Mouse (Mus musculus) lung, adult 2 months (tissue): Measurements from ENCODE around the gene Alg6. TPM values are rescaled to one million over a fixed set of nuclear protein-coding genes. Genes with fewer than 3 reads are reported as not detected.

Experiments
- DNase-seq: peaks from one replicate; pipeline ENCODE4 v3.0.0; 2022
- H3K4me1 ChIP-seq: fragments of 200-500 bp; 2 replicates; pipeline ENCODE4 v1.6.1; 2011; ENCODE audit warnings: low read length; ENCODE audit not compliant: control insufficient read depth, insufficient read depth
- H3K4me3 ChIP-seq: fragments of 200-500 bp; replicated peaks from 2 replicates; pipeline ENCODE3; 2011; ENCODE audit warnings: low read depth, mild to moderate bottlenecking, control low read depth, low read length; ENCODE audit errors: extremely low read depth
- CTCF ChIP-seq: fragments of 200-500 bp; IDR thresholded peaks from 2 replicates; pipeline ENCODE4 v1.5.1; 2011; ENCODE audit warnings: mild to moderate bottlenecking, low read length, control low read depth; ENCODE audit not compliant: insufficient read depth
- POLR2A ChIP-seq: fragments of 200-500 bp; IDR thresholded peaks from 2 replicates; pipeline ENCODE4 v1.6.1; 2011; ENCODE audit warnings: low read depth, mild to moderate bottlenecking, control low read depth, low read length, borderline replicate concordance; ENCODE audit errors: extremely low read depth
- WGBS: fragments of 180-500 bp; shearing (Covaris S2); methylation state at CpG from one replicate; pipeline ENCODE4 v1.1.7; 2018; 5-methylcytosine and 5-hydroxymethylcytosine counted together
- polyA plus RNA-seq: library from polyadenylated mRNA; depleted of rRNA; stranded (reverse); fragments of >200 nt; gene quantifications from 2 replicates; pipeline ENCODE4 v1.2.3, GENCODE M21; 2012; rRNA removed

Gene Alg6
- polyA plus RNA-seq = 1.7 and 4.6 TPM in 2 replicates

DNA sequence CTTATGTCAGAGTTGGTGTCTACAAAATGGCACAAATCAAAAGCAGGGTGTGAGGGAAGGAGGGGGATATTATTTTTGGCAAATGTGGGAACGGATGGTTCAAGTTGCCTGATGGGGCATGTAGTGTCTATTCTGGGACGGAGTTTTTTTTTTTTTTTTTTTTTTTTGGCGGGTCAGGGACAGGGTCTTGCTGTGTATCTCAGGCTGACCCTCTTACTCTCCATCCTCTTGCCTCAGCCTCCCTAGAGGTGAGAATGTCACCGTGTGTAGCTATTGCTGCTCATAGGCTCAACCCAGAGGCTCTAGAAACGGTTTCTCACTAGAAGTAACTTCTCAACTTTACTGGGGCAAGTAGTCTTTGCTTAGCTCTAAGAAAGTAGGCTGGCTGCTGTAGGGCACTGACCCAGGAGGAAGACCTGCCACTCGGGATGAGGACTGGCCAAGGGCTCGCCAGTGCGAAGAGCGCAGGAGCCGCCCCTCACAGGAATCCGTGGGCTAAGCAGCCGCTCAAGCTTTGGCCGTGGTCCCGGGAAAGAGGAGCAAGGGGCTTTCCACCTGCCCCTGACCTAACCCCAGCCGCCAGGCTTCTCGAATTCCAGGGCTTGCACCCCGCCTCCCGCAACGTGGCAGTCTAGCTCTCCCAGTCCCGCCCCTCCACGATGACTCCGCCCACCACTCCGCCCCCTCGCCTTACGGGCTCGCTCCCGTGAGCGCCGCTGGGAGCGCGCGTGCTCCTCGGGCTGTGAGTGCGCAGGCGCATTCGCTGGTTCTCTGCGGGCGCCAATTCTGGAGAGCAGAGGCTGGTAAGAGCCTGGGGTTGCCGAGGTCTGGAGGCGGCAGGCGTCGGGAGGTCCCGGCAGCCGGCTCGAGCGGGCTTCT, at the start of gene Alg6:
TSS of gene Alg6 (plus strand) at position 761 of the 879 bp plus-strand sequence.
- Histone ChIP-seq H3K4me1 (peaks cover 3% of the 10 kb centered on the region; the same call in 1 of the 2 replicates), H3K4me3 (peak within 1 kb of the TSS; percentile 84)
- DNase-seq = peak; percentile 99
- WGBS = 2% methylated on average over 46 of the region's 46 CpGs
- TF ChIP-seq POLR2A = no peak
- TF ChIP-seq CTCF = no peak

DNA sequence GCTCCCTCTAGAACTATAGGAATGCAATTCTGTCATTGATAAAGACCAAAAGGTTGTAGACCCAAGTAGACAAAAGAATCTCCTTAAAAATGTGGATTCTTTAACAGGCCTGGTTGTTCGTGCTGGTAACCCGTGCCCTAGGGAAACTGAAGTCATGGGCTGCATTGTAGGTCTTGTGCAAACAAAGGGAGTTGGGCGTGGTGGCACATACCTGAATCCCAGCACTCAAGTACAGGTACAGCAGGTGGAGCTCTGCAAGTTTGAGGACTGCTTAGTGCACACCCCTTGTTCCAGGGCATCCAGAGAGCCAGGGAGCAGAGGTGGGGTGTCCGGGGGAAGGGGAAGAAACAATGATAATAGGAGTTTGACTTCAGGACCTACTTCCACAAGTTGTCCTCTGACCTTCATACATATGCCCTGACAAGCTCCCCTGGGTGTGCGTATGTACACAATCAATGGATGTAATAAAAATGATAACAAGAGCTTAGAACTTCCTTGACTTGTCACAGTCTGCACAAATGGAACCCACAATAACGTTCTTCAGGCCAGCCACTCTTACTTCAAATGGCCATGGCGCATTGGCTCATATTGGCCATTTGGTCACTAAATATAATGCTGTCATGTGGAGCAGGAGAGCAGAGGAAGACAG, 45.1 kb upstream of the Alg6 start:
- H3K4me3 ChIP-seq = no peak overlapping the region
- no peak for TF ChIP-seq POLR2A
- no peak for TF ChIP-seq CTCF
- DNase-seq = no peak
- WGBS = 73% methylated on average over 7 of the region's 7 CpGs
- H3K4me1 ChIP-seq = no peaks in the 10 kb centered on the region

DNA sequence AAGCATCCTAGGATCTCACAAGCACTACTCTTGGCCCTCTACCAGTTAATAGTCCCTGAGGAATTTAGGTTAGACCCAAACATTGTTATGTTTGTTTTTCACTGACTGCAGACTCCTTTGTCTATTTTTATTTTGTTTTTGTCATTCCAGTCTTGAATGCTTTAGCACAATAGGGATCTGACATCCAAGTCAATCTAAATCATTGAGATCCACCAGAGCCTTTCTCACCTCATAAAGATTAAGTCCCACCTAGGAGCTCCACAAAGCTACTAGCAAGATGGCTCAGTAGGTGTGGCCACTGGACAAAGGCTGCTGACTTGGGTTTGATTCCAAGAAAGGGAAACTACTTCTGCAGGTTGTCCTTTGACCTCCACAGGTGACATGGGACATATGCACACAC, 40.3 kb upstream of the Alg6 start:
- no peak for DNase-seq
- H3K4me3 ChIP-seq = no peak overlapping the region
- TF ChIP-seq CTCF (no peak), POLR2A (no peak)
- no peaks in the 10 kb centered on the region for H3K4me1 ChIP-seq

DNA sequence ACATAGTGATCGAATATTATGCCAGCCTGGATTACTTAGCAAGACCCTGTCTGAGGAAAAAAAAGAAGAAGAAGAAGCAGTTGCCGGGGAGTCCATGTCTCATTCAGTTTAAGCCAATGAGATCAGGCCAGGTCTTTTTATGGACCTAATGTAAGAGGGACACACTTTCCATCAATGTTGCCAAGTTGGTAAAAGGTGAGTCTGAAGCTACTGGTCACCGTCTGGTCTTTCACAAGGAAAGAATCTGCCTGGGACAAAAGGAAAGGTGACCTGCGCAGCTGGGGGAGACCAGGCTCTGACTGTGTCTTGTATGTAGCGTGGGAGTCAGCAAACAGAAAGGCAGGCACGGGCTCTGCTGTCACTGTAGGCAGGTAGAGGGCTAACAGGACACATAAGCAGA, 31.5 kb upstream of the Alg6 start:
- DNase-seq = no peak
- WGBS = 80% methylated on average over 6 of the region's 6 CpGs
- Histone ChIP-seq H3K4me1 (no peaks in the 10 kb centered on the region), H3K4me3 (no peak overlapping the region)
- no peak for TF ChIP-seq CTCF

DNA sequence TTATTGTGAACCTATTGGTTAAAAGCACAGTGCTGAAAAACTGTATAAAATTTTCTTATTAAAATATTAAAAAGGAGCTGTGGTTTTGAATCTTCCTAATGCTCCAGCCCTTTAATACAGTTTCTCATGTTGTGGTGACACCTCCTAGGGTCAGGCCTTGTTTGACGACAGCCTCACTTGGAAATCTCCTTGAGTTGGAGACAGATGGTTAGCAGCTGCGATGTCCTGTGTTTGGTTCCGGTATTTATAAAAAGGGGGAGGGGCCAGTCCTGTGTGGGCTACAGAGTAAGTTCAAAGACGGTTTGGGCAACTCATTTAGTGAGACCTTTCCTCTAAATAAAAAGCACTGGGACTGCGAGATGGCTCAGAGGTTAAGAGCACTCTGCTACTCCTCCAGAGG, 29.2 kb upstream of the Alg6 start:
- H3K4me1 ChIP-seq = no peaks in the 10 kb centered on the region
- H3K4me3 ChIP-seq = no peak overlapping the region
- TF ChIP-seq POLR2A (no peak), CTCF (no peak)
- WGBS = 50% methylated on average over 5 of the region's 5 CpGs
- DNase-seq = no peak

DNA sequence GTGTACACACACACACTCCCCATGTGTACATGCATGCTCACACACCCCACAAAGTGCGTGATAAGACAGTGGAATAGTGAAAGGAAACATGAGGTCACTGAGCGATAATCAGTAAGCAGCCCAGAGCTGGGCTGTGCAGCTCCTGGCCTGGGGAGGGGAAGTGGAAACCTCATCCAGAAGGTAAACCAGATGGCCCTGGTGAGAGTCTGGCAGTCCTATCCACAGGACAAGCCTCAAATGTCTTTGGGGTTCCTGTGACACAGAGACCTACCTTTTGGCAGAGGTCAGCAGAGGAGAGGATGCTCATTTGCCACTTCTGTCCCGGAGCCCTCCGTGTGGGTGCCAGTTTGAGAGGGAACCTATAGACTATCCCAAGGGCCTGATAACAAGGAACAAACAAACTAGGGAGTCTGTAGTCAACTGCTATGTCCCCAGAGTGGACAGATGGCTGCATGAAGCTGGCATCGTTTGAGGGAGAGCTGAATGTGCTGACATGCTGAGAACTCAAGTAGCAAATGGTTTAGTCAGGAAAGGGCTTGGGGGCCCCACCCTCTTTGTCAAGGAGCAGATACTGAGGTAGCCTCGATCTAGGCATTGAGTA, 2.8 kb upstream of the Alg6 start:
- H3K4me1 ChIP-seq = peaks cover 3% of the 10 kb centered on the region; the same call in 1 of the 2 replicates
- WGBS = 79% methylated on average over 6 of the region's 6 CpGs
- no peak overlapping the region for H3K4me3 ChIP-seq
- no peak for DNase-seq
- no peak for TF ChIP-seq CTCF
- TF ChIP-seq POLR2A = no peak

DNA sequence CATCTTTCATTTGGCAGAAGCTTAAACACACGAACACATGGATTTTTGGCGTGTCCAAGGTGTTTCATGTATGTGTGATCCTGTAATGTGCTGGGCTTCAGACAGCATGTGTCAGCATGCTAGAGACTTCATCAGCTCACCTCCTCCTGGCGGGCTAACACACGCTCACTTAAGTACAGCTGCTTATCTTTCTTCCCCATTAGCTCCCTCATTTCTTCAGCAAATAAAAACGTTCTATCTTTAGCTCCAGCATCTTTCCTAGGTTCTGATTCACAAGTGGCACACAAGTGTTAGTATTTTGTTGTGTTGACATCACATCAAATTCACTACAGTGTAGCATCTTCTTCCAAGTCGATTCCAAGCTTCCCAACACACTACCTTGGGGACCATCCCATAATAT, 1.5 kb upstream of the Alg6 start:
- no peak for DNase-seq
- WGBS = 80% methylated on average over 6 of the region's 6 CpGs
- H3K4me1 ChIP-seq = peaks cover 3% of the 10 kb centered on the region; the same call in 1 of the 2 replicates
- TF ChIP-seq POLR2A = no peak
- no peak for TF ChIP-seq CTCF
- H3K4me3 ChIP-seq = no peak overlapping the region

DNA sequence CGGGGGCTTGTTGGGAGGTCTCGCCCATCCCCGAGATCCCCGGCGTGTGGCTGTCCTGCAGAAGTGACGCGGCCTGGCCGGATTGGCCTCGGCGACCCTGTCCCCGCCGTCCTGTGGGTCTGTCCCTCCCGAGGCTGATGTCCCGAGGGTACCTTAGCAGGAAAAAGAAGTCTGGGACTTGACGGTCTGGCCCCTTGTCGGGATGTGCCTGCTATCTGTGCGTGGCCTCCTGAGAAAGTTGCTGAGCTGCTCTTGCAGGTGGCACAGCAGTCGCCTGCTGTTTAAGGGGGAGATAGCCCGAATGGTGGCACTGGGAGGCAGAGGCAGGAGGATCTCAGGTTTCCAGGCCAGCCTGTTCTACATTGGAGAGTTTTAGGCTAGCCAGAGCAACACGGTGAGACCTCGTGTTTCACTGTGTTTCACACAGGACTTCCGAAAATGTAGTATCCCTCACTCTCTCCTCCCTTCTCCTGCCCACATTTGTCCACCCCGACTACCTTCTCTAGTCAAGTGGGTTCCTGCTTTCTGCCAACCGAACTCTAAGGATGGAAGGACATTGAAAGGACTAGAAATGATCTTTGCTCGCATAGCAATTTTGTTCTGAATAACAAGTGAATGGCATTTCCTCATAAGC, 436 bp downstream of the Alg6 start:
- H3K4me3 ChIP-seq = peak overlapping the region; percentile 84
- 16% methylated on average over 25 of the region's 25 CpGs for WGBS

DNA sequence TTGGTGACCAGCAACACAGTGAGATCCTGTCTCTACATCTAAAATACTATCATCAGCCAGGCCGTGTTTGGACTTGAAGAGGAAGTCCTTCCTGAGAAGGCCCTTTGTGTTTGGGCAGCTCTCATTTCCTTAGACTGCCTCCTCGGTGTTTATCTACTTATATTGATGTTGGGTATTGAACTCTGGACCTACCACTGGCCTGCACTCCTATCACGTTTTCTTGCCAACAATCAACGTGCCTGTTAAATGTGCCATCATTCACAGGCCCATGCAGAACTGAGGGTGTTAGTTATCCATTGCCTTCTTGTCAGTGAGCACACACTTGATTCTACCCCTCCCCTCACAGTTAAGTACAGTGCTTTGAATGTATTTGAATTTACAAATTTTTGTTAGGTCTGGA, 2.4 kb downstream of the Alg6 start:
- TF ChIP-seq CTCF = no peak
- no peak for TF ChIP-seq POLR2A
- Histone ChIP-seq H3K4me3 (no peak overlapping the region), H3K4me1 (peaks cover 3% of the 10 kb centered on the region; the same call in 1 of the 2 replicates)
- 35% methylated on average over 4 of the region's 4 CpGs for WGBS
- DNase-seq = no peak

More for the DNA sequence above, 436 bp downstream of the Alg6 start:
- H3K4me1 ChIP-seq = peaks cover 3% of the 10 kb centered on the region; the same call in 1 of the 2 replicates
- TF ChIP-seq CTCF (no peak), POLR2A (no peak)
- DNase-seq = no peak
